Mouse (Mus musculus) layer of hippocampus, adult 8-10 months (tissue): Measurements from ENCODE around the gene Phf13. TPM values are rescaled to one million over a fixed set of nuclear protein-coding genes. Genes with fewer than 3 reads are reported as not detected.

ENCODE experiments used
- DNase-seq, 2 experiments: peaks; one replicate each; pipeline ENCODE4 v3.0.0; 2022; ENCODE audit warnings: low spot score in 2 of 2
- total RNA-seq, 4 experiments: library from RNA; stranded (reverse); gene quantifications; 2 replicates each; pipeline ENCODE4 v1.2.4; 2022

Gene Phf13
- total RNA-seq, 4 experiments from 2014 or later: 11.2 to 17.0 (median 13.4) TPM

GRCm38 (mm10) chr4:151993035-151993434 lies 3.0 kb downstream of the Phf13 start:
- DNase-seq: no peak

DNA sequence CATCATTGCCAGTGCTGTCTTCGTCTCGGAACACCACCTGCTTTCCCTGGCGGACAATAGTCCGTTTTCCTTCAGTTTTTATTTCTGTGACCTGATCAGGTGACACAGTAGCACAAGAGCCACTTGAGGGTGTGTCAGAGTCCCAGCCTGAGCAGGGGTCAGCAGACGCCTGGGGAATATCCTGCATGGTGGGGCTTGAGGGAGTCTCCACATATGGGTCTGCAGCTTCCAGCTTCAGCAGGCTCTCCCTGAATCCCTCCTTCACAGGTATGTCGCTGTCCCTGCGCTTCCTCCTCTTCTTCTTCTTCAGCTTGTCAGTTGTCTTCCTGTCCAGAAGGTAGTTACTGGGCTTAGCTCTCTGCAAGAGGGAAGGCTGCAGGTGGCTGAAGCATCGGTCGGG lies 4.0 kb downstream of the Phf13 start:
- DNase-seq: no peak

- DNase-seq: no peak
Observed at GRCm38 (mm10) chr4:151989110-151989488, 7.0 kb downstream of the Phf13 start.

GRCm38 (mm10) chr4:151988342-151989109 lies 7.5 kb downstream of the Phf13 start, which contains the start of gene Thap3:
Gene Thap3, minus strand, starts transcription at chr4:151988997.
- peak in 1 of 2 experiments; percentile 72 for DNase-seq

DNA sequence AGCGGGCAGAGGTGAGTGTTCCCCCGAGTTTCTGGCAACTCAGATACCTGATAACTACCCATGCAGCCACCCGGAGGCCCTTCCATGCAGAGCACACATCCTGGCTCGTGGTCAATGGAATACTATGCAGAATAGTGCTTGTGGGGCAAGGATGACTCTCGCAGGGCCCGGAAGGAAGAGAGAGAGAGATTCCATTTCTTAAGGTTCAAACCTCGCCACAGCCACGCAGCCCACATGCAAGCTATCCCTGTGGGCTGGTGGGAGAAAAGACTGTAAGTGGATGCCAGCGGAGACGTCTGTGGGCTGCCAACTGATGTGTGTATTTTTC lies 8.1 kb downstream of the Phf13 start:
- no peak for DNase-seq

GRCm38 (mm10) chr4:151986650-151987049 lies 9.4 kb downstream of the Phf13 start:
- DNase-seq: no peak

- no peak for DNase-seq
Observed at GRCm38 (mm10) chr4:151985886-151986285, 10.2 kb downstream of the Phf13 start.

DNA sequence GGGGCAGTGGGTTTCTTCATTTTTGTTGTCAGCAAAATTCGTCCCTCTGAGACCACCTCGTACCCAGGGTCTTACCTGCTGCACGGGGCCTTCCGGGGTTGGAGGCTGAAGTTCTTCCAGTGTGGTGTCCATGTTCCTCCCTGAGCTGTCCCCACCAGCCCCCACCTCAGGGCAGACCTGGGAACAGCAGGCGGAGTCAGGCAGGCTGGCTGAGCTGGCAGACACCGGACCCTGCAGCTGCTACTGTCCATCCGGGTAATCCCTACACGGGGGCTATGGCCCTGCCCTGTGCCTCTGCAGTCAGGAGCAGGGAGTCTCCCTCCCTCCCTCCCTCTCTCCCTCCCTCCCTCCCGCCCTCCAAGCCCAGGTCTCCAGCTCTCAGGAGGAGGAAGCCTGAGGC lies 12.5 kb downstream of the Phf13 start:
- DNase-seq: no peak

- peak in 1 of 2 experiments; percentile 2 for DNase-seq
Observed at GRCm38 (mm10) chr4:151983043-151983442, 13.0 kb downstream of the Phf13 start.

DNA sequence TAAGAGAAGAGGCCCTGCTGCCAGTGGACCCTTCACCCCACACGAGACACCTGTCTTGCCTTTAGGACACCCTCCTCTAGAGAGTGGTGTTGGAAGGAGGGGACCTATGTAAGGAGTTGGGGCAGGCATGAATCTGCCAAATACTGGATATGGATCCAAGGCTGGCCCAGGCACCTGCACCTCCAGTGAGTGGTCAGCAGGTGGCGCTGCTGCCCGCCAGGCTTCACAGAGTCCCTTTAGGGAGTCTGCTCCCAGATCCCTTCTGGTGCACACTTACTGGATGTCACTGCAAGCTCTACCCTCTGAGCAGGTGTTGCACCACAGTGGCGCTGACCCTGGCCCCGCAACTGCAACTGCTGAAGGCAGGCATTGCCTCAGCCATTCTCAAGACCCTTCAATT lies 14.7 kb downstream of the Phf13 start:
- DNase-seq: peak; percentile 77 to 90

DNA sequence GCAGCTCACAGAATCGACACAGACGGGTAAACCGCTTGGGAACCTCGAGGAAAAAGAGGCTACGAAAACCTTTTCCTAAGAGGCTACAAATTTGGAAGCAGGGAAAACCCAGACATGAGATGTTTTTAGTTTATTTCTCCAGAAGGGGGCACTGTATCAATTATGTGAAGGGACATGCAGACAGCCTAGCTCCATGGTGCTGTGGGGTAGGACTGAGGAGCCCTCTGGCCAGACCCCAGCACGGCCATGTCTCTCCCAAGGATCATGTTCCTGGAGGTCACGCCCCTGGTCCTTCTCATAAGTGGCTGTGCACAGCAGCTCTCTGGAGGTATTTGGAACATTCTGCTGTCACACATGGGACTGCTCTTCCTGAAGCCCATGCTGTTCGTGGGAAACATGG lies 15.4 kb downstream of the Phf13 start:
- no peak for DNase-seq

GRCm38 (mm10) chr4:151977748-151978147 lies 18.3 kb downstream of the Phf13 start:
- peak; percentile 79 to 91 for DNase-seq

- no peak for DNase-seq
Observed at GRCm38 (mm10) chr4:151975441-151975840, 20.6 kb downstream of the Phf13 start.

GRCm38 (mm10) chr4:151972221-151972967 lies 23.7 kb downstream of the Phf13 start:
- no peak for DNase-seq

DNA sequence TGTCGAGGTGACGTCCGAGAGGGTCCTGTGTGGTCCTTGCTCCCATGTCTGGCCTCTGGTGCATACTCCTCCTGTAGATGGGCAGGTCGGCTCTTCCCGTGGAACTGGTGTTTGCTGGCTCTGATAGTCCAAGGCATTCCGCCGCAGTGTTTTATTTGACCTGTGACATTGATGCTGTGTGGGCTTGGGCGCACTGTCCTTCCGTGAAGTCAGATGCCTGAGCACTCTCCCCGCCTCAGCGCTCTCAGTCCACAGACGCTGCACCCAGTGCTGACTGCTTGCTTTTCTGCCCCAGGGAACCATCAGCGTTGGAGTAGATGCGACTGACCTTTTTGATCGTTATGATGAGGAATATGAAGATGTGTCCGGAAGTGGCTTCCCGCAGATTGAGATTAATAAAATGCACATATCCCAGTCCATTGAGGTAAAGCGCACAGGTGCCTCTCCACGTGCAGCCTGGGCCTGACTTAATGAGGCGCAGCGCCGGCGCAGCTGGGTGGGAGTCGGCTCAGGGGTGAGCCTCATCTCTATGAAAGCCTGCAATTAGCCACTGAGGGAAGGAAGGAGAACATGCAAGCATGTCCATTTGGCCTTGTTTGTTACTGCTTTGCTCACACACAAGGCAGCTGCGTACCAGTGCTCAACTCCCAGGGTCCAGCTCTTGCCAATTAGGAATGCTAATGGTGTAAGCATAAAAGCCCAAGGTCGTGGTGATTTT lies 27.7 kb downstream of the Phf13 start:
- no peak for DNase-seq

DNA sequence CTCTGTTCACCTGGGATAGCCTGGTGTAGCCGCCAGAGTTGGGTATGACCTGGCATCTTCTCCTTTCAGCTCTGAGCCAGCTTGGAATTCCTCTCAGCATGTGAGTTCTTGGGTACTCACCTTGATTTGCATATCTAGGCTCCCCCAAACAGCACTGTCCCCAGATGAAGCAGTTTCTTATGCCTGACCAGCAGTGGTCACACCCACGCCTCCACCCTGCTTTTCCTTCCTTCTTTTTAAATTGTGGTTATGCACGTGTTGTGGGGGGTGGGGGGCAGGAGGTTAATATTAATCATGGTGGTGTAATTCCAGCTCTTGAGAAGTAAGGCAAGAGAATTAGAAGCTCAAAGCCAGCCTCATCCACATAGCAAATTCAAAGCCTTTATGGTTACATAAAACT lies 33.2 kb downstream of the Phf13 start:
- DNase-seq: no peak

- no peak for DNase-seq
Observed at GRCm38 (mm10) chr4:151960513-151960854, 35.6 kb downstream of the Phf13 start.

DNA sequence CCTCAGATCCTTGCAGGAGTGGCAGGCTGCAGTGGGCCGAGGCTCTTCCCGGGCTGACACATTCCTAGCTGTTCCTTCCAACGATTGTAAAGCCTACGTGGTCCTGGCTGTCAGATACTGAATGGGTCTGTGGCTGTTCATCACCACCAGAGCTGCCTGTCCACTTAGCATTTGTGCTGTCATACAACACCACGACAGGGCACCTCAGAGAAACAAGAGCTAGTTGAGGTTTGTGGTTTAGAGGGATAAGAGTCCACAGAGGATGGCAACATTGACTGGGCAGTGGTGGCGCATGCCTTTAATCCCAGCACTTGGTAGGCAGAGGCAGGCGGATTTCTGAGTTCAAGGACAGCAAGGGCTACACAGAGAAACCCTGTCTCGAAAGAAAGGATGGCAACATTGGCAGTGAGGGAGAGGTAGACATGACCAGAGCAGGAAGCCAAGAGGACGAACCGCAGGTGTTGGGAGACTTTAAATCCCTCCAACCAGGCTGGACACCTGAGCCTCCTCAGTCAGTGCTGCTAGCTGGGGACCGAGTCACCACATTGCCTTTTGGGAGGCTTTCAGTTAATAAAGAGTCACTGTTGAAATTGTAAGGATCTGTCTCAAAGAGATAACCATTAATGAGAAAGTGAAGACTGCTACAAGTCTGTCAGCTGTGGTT lies 36.1 kb downstream of the Phf13 start:
- DNase-seq: no peak

GRCm38 (mm10) chr4:151957584-151958315 lies 38.3 kb downstream of the Phf13 start:
- DNase-seq: no peak

- no peak for DNase-seq
Observed at GRCm38 (mm10) chr4:151955791-151956190, 40.3 kb downstream of the Phf13 start.

- DNase-seq: no peak
Observed at GRCm38 (mm10) chr4:151953209-151953608, 42.8 kb downstream of the Phf13 start.
